Mouse (Mus musculus) midbrain, embryonic 12.5 days (tissue): ENCODE results near the gene Smyd3. TPM values are rescaled to one million over a fixed set of nuclear protein-coding genes. Genes with fewer than 3 reads are reported as not detected.

Experiments used
- ATAC-seq: fragments of 200-750 bp; cut with Nextera tagmentation; 2 replicates; pipeline ENCODE4 v1.8.0; 2017; ENCODE audit warnings: low read depth, moderate TSS enrichment, moderate library complexity; ENCODE audit not compliant: low FRiP score
- H3K27ac ChIP-seq: fragments of 300-500 bp; sonication (generic); replicated peaks from 2 replicates; pipeline ENCODE4 v1.5.1; 2016; ENCODE audit warnings: mild to moderate bottlenecking
- H3K27me3 ChIP-seq: fragments of 300-500 bp; sonication (generic); 2 replicates; pipeline ENCODE4 v1.6.1; 2016; ENCODE audit warnings: mild to moderate bottlenecking
- H3K36me3 ChIP-seq: fragments of 300-500 bp; sonication (generic); 2 replicates; pipeline ENCODE4 v1.6.1; 2016
- H3K4me1 ChIP-seq: fragments of 300-500 bp; sonication (generic); 2 replicates; pipeline ENCODE4 v1.6.1; 2016
- H3K4me2 ChIP-seq: fragments of 300-500 bp; sonication (generic); replicated peaks from 2 replicates; pipeline ENCODE4 v1.6.1; 2016; ENCODE audit warnings: mild to moderate bottlenecking, moderate library complexity
- H3K4me3 ChIP-seq: fragments of 300-500 bp; sonication (generic); 2 replicates; pipeline ENCODE4 v1.5.1; 2016; ENCODE audit warnings: mild to moderate bottlenecking
- H3K9ac ChIP-seq: fragments of 300-500 bp; sonication (generic); replicated peaks from 2 replicates; pipeline ENCODE4 v1.6.1; 2016; ENCODE audit warnings: mild to moderate bottlenecking, moderate library complexity
- H3K9me3 ChIP-seq: fragments of 300-500 bp; sonication (generic); 2 replicates; pipeline ENCODE4 v1.6.1; 2016; ENCODE audit warnings: mild to moderate bottlenecking
- WGBS: fragments of 180-500 bp; shearing (Covaris S2); methylation state at CpG from one replicate; pipeline ENCODE4 v1.1.7; 2016; 5-methylcytosine and 5-hydroxymethylcytosine counted together
- polyA plus RNA-seq: library from polyadenylated mRNA; unstranded; fragments of >200 nt; fragmentation: Nextera tagmentation; extraction: Ambion mirVana; gene quantifications from 2 replicates; pipeline ENCODE4 v1.2.1, GENCODE M21; 2016

Smyd3 gene
- polyA plus RNA-seq, 1 experiment from 2014 or later, result 14.3 TPM

DNA sequence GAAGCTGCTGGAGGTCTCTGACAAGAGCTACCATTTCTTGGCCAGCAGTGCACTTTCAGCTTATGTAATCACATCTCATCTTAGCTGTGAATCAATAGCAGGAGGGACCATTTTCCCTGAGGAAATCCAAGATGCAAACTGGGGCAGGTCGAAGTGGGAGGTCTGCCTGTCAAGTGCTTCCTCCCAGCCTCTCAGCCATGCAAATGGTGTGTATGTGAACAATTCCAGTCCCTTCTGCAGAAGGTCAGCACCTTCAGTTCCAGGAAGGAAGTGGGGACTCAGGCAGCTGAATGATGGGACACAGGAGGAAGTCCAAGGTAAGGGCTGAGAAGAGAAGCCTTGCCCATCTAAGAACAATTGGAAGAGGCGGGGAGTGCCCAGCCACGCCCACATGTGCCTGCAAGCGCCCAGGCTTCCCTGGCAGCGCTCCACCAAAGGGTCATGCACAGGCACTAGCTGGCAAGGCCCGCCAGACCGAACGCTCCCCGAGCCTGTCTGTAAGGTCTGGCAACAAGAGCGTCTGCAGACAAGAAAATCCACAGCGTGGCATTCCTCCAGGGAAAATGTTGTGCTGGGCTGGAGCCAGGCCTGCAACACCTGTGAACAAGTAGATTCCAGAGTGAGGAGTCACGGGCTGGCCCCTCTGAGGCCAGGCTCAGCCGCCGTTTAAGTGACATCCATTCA, 381.2 kb downstream of the Smyd3 start:
- no peak overlapping the region for H3K9ac ChIP-seq
- 0 out of 2 replicates have a peak, but pooled peaks cover 5% of the 10 kb centered on the region for H3K9me3 ChIP-seq
- 0 out of 2 replicates have a peak, but pooled peaks cover 7% of the 10 kb centered on the region for H3K4me1 ChIP-seq
- H3K4me2 ChIP-seq, result no peak overlapping the region
- peaks cover 3% of the 10 kb centered on the region for H3K27me3 ChIP-seq
- no peak for ATAC-seq
- no peaks in the 10 kb centered on the region for H3K36me3 ChIP-seq
- H3K27ac ChIP-seq, result no peak overlapping the region
- no peak overlapping the region for H3K4me3 ChIP-seq
- 79% methylated on average over 14 of the region's 14 CpGs for WGBS

DNA sequence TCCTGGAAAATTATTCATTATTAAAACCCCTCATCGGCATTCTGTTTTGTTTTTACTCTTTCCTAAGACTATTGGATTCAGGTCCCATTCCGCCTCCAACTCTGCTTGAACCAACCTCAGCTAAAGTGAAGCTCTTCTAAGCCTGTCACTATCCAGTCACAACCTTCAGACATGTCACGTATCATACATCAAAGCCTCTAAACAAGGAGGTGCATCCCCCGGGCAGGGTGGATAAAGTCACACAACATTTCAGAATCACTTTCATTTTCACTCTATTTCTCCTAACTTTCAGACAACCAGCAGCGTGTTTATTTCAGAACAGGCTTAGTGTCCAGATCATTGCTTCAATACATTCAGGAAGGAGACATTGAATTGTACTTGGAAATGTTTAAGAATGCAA, 387.8 kb downstream of the Smyd3 start:
- no peaks in the 10 kb centered on the region for H3K27me3 ChIP-seq
- 0 out of 2 replicates have a peak, but pooled peaks cover 8% of the 10 kb centered on the region for H3K9me3 ChIP-seq
- no peak overlapping the region for H3K4me3 ChIP-seq
- no peaks in the 10 kb centered on the region for H3K4me1 ChIP-seq
- H3K9ac ChIP-seq, result no peak overlapping the region
- 94% methylated on average over 5 of the region's 5 CpGs for WGBS
- no peaks in the 10 kb centered on the region for H3K36me3 ChIP-seq
- no peak for ATAC-seq
- no peak overlapping the region for H3K4me2 ChIP-seq
- no peak overlapping the region for H3K27ac ChIP-seq

DNA sequence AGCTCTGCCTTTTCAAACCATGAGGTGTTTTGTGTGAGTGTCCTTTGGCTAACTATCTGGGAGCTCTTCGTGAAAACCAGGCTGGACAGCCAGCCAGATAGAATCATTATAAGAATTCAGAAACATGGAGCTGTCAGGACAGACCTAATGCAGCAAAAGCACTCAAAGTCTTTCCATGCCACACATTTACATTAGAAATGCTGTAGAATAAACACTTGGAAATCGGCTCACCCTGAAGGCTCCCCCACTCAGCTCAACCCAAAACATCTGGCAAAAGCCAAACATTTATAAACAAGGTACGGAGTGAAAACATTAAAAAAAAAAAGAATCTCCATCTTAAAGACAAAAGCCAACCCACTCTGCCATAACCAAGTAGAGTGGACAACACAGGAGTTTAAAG, 391.6 kb downstream of the Smyd3 start:
- no peaks in the 10 kb centered on the region; the same call in 1 of the 2 replicates for H3K27me3 ChIP-seq
- ATAC-seq, result no peak
- H3K9ac ChIP-seq, result no peak overlapping the region
- H3K9me3 ChIP-seq, result 0 out of 2 replicates have a peak, but pooled peaks cover 3% of the 10 kb centered on the region
- H3K4me2 ChIP-seq, result no peak overlapping the region
- no peak overlapping the region for H3K4me3 ChIP-seq
- H3K4me1 ChIP-seq, result no peaks in the 10 kb centered on the region
- 66% methylated on average over 3 of the region's 3 CpGs for WGBS
- no peak overlapping the region for H3K27ac ChIP-seq
- no peaks in the 10 kb centered on the region for H3K36me3 ChIP-seq

DNA sequence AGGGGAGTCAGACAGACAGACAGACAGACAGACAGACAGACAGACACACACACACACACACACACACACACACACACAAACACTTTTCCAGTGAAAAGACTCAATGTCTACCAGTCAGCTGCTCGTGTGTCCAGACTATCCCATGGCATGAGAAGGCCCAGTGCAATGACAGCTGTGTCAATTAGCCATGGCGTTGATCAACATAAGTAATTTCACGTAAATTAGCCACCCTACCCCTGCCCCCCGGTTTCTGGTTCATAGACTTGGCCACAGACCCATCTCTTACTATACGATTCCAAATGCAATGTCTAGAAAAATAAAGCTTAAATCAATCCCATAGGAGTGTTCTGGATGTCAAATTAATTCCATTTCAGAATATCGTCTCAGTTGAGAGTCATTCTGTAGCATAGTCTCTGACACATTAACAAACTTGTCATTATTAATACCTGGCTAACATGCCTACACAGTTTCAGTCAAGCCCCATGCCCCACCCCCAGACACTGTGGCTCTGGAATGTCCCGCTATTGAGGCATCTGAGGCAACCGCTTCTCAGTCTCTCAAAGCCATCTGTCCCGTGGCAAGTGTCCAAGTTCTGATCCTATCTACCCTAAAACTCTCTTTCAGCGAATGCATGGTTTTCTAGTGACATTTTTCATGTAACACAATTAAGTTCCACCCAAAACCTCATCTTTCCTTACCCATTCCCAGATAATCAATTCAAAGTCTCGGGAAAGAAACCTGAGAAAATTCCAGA, 395.2 kb downstream of the Smyd3 start:
- Histone ChIP-seq H3K27me3 (no peaks in the 10 kb centered on the region; the same call in 1 of the 2 replicates), H3K4me2 (no peak overlapping the region), H3K9me3 (no peaks in the 10 kb centered on the region), H3K27ac (no peak overlapping the region), H3K36me3 (no peaks in the 10 kb centered on the region), H3K4me1 (peaks cover 10% of the 10 kb centered on the region), H3K9ac (no peak overlapping the region), H3K4me3 (no peak overlapping the region)
- ATAC-seq, result 0 out of 2 replicates have a peak, but pooled peaks have one; percentile 27
- 86% methylated on average over 11 of the region's 11 CpGs for WGBS

DNA sequence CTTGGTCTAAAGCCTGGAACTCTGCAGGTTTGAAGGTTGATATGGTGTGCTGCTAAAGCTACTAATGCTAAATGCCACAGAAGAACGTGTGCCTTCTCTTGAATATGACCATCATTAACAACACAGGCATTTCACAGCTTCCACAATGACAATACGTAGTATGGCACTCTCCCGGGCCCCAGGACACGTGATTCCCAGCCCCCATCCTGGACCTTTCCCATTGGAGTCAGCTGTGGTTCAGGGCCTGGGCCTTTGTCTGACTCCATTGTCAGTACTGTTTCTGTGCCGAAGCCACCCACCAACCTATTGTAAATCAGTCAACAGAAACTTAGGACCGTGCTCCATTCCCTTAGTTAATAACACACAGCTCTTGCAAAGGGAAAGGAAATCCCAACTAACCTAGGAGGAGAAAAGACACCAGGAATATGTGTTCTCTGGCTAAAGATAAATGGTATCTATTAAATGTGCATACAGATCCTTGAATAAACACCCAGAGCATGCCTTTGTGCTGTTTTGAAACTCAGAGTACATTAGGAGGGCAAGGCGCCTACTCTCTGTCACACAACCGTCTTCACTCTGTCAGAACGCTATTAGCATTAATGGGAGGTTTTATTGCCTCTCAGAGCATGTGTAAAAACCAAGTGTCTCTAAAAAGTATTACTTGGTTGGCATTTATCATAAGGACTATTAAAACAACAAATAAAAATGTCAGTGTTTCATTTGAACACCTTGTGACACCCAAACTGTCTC, 397.4 kb downstream of the Smyd3 start:
- Histone ChIP-seq H3K4me3 (no peak overlapping the region), H3K4me2 (no peak overlapping the region), H3K27ac (no peak overlapping the region), H3K9me3 (no peaks in the 10 kb centered on the region), H3K27me3 (no peaks in the 10 kb centered on the region; the same call in 1 of the 2 replicates), H3K36me3 (no peaks in the 10 kb centered on the region), H3K9ac (no peak overlapping the region), H3K4me1 (peaks cover 10% of the 10 kb centered on the region)
- peak; percentile 38; the same call in 1 of the 2 replicates for ATAC-seq
- 38% methylated on average over 9 of the region's 9 CpGs for WGBS

DNA sequence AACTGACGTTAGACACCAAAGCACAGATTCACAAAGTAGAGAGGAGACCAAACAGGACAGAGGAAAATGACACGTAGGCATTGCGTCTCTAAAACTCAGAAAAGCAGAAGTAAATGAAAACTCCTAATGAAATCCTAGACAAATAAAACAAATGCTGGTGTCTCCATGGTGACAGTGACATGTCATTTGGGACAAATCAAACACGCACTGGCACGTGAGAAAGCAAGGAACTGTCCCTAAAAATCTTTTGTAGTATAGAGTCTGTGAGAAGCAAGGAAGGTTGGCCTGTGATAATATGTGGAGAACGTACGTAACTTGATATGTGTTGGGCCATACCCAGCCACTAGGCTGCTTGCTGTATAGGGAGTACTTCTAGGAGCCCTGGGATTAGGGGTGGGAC, 399.2 kb downstream of the Smyd3 start:
- peaks cover 10% of the 10 kb centered on the region for H3K4me1 ChIP-seq
- H3K27ac ChIP-seq, result no peak overlapping the region
- H3K9ac ChIP-seq, result no peak overlapping the region
- no peak overlapping the region for H3K4me3 ChIP-seq
- 79% methylated on average over 7 of the region's 7 CpGs for WGBS
- no peaks in the 10 kb centered on the region for H3K9me3 ChIP-seq
- ATAC-seq, result no peak
- no peaks in the 10 kb centered on the region; the same call in 1 of the 2 replicates for H3K27me3 ChIP-seq
- no peaks in the 10 kb centered on the region for H3K36me3 ChIP-seq
- no peak overlapping the region for H3K4me2 ChIP-seq

DNA sequence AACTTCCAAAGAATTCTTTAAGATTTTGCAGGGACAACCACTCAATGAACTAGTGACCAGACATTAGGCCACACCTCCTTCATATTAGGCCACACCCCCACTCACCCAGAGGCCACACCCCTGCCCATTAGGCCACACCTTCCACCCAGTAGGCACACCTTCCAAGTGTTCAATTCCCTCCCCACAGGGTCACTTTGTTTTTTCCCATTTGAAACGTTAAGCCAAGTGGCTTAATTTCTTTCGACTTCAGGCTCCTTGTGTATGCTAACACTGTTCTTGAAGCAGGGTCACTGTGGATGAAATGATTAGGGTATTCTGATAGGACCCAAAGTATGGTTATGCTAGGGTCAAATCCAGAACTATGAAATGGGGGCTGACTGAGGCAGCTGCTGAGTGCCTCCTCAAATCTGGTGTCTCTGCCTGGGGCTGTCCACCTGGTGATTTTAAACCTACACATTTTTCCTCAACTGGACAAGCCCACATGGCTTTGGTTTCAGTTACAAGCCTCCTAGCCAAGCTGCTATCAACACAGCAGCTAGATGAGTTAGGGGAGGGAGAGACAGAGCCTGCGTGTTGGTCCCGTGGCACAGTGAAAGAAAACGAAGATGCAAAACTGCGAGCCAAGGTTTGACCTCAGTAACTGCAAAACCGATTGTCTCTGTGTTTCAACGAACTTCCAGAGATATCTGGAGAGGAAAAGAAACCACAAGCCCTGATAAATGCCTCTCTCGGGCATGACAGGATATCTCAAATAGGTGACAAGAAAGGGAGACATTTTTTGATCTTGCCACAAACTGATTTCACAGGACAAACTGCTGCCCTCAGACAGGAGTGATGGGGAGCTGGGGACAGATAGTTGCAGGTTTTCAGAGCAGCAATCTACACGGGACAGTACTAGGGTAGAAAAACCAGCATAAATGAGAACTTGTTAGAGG, 400.8 kb downstream of the Smyd3 start:
- Histone ChIP-seq H3K9ac (no peak overlapping the region), H3K36me3 (no peaks in the 10 kb centered on the region), H3K4me1 (peaks cover 10% of the 10 kb centered on the region), H3K9me3 (no peaks in the 10 kb centered on the region), H3K27ac (no peak overlapping the region), H3K4me2 (no peak overlapping the region), H3K27me3 (no peaks in the 10 kb centered on the region; the same call in 1 of the 2 replicates), H3K4me3 (no peak overlapping the region)
- ATAC-seq, result no peak
- WGBS, result 83% methylated on average over 10 of the region's 10 CpGs

DNA sequence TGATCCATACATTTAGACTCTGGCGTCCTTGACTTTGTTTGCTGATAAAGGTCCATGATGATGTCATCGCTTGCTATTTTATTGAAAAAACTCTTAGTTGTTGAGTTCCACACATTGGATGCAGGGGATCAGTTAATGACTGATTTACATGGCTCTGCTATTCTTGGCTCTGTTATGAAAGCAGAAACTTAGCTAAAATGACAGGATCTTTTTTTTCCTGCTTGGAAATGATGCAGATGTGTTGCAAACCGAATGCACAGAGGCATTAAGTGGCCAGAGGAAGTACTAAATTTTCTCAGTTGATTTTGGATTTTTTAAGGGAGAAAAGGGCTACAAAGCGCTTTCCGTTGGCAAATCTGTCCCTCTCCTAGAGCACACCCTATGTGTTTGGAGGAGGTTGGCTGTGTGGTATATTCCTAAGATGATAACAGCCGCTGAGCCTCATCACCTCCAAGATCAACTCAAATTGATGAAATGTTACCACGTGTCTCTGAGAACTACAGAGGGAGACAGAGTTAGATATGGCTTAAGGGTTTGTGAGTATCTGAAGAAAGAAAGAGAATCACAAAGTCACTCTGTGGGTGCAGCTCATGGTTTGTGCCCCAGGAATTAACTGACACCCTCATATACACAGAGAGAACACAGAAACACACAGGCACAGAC, 402.9 kb downstream of the Smyd3 start:
- Histone ChIP-seq H3K4me3 (no peak overlapping the region), H3K9me3 (no peaks in the 10 kb centered on the region), H3K4me1 (peaks cover 2% of the 10 kb centered on the region), H3K36me3 (no peaks in the 10 kb centered on the region), H3K4me2 (no peak overlapping the region), H3K9ac (no peak overlapping the region), H3K27ac (no peak overlapping the region), H3K27me3 (no peaks in the 10 kb centered on the region)
- WGBS, result 93% methylated on average over 7 of the region's 7 CpGs
- ATAC-seq, result no peak

DNA sequence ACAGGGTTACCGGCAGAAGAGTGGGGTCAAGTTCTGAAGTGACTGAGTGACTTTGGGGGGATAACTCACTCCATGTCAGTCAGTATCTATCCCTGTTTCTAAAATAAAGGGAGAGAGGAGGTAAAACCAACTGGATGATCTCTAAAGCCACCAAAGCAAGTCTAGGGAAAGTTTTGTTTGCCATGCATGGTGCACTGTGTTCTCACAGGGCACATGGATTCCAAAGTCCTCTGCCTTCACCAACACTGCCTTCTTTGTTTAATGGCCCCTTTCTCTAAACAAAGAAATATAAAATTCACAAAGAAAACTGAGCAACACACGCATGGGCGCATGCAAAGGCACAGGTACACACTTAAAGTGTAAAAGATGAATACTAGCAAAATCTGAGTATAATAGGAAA, 403.5 kb downstream of the Smyd3 start:
- WGBS, result 92% methylated on average over 3 of the region's 3 CpGs
- no peak for ATAC-seq
- peaks cover 2% of the 10 kb centered on the region for H3K27me3 ChIP-seq

DNA sequence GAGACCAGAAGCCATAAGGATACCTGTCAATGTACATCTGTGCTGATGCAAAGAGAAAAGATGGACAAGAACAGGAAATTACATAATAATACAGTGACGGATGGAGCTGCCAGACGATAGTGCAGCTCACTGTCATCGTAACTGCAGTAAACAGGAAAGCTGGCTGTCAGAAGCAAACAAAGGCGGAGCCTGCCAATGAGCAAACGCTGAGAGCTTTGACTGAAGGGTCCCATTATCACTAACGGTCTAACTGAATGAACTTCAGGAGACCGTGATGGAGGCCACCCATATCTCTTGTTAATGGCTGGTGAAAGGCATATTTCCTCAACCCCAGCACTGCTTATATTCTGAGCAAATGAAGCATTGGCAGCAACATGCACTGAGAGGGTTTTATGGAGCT, 409.1 kb downstream of the Smyd3 start:
- Histone ChIP-seq H3K27ac (no peak overlapping the region), H3K9me3 (no peaks in the 10 kb centered on the region), H3K9ac (no peak overlapping the region), H3K4me2 (no peak overlapping the region), H3K27me3 (peaks cover 36% of the 10 kb centered on the region), H3K36me3 (no peaks in the 10 kb centered on the region), H3K4me3 (no peak overlapping the region), H3K4me1 (peaks cover 32% of the 10 kb centered on the region)
- WGBS, result 57% methylated on average over 7 of the region's 7 CpGs
- no peak for ATAC-seq

More for the DNA sequence above, 403.5 kb downstream of the Smyd3 start:
- Histone ChIP-seq H3K36me3 (no peaks in the 10 kb centered on the region), H3K9me3 (no peaks in the 10 kb centered on the region), H3K27ac (no peak overlapping the region), H3K9ac (no peak overlapping the region), H3K4me1 (no peaks in the 10 kb centered on the region; the same call in 1 of the 2 replicates), H3K4me3 (no peak overlapping the region), H3K4me2 (no peak overlapping the region)
